Mouse (Mus musculus) brain, embryonic 14.5 days (tissue): Measurements from ENCODE around the gene Apoc4.

Experiments used
- CTCF ChIP-seq: fragments of 200-500 bp; IDR thresholded peaks from 2 replicates; pipeline ENCODE4 v1.5.1; 2012; ENCODE audit warnings: inconsistent platforms, mild to moderate bottlenecking, moderate library complexity, borderline replicate concordance; ENCODE audit not compliant: insufficient read depth, insufficient read length; ENCODE audit errors: extremely low read depth
- POLR2A ChIP-seq: fragments of 200-500 bp; IDR thresholded peaks from 2 replicates; pipeline ENCODE4 v1.6.1; 2012; ENCODE audit warnings: mild to moderate bottlenecking, inconsistent platforms, borderline replicate concordance; ENCODE audit not compliant: poor library complexity, insufficient read depth, insufficient read length, severe bottlenecking; ENCODE audit errors: extremely low read depth

- TF ChIP-seq CTCF (no peak), POLR2A (no peak)
Measured at GRCm38 (mm10) chr7:19628192-19628535, 53.1 kb downstream of the Apoc4 start.
